Mouse (Mus musculus): ENCODE measurements around the gene Txndc11.

GRCm38 (mm10) chr16:11028206-11028605 is 106.2 kb downstream of the Txndc11 start:
- TF ChIP-seq CTCF (IDR thresholded peaks at IDR 0.05; ENCODE audit: control insufficient read depth, insufficient read depth, insufficient replicate concordance, low read depth, low read length) = no peak
- TF ChIP-seq POLR2A (IDR thresholded peaks at IDR 0.05; ENCODE audit: control insufficient read depth, low read depth, low read length) = no peak
